Mouse (Mus musculus) kidney, adult 9 months (tissue): ENCODE results near the gene Serpinc1.
"Not testable (repeated sequence)": the region's sequence is repeated elsewhere in the genome, so short reads cannot be mapped to it uniquely, and the experiment has no call there.

ENCODE experiments used
- DNase-seq: peaks from one replicate; pipeline ENCODE4 v3.0.0; 2022

Serpinc1 gene

DNA sequence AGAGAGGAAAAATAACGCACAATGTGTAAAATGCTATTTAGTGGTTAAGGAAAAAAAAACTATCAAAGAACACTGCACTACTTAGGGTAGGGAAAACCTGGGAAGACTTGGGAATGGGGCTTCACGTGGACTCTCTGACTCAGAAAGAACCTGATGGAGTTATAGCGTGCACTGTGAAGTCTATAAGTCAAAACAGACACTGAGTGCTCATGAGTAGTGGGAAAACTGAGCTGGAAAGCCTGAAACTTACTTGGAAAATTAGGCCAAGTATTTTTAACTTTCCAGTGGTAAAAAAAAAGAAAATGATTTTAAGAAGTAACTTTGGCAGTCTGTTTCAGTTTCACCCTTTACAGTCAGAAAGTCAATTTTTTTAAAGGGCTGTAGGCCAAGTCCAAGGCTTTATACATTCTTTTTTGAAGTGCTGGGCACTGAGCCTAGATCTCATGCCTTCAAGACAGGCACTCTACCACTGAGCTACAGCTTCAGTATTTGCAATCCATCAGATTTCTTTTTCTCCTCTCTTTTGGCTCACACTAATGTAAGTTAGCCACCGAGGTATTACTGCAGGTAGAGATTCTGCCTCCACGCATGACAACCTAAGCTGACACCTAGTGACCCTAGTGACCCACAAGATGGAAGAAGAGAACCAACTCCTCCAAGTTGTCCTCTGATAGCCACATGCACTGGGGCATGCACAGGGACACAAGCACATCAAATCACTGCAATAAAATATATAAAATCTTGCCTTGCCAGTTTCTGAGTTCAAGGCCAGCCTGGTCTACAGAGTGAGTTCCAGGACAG is 47.2 kb downstream of the Serpinc1 start:
- DNase-seq = no peak

GRCm38 (mm10) chr1:161027196-161027595 is 48.8 kb downstream of the Serpinc1 start:
- DNase-seq = no peak

DNA sequence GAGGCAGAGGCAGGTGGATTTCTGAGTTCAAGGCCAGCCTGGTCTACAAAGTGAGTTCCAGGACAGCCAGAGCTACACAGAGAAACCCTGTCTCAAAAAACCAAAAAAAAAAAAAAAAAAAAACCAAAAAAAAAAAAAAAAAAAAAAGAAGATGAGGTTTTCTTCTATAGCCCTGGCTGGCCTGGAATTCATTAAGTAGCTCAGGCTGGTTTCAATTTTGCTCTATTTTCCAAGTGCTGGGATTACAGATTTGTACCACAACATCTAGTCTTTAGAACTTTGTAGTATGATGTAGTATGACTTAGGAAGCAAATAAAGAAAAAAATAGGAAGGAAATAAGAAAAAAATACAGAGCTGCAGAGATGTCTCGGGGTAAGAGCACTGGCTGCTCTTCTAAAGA is 50.0 kb downstream of the Serpinc1 start:
- not testable (repeated sequence) for DNase-seq

DNA sequence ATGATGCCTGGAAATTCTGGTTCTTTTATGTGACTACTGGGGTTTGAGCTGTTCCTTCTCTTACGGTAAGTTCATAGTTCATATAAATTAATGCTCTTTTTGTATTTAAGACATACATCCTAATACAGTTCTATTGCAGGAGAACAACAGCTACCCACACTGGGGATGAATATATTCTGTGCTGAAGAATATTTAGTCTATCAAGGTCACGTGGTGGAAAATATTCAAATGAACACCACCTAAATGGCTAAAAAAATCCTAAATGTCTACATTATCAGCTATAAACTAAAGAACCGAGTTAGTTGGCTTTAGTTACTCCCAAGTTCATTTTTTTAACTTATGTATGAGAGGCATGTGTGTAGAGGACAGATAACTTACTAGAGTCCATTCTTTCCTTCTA is 51.7 kb downstream of the Serpinc1 start:
- DNase-seq = no peak

DNA sequence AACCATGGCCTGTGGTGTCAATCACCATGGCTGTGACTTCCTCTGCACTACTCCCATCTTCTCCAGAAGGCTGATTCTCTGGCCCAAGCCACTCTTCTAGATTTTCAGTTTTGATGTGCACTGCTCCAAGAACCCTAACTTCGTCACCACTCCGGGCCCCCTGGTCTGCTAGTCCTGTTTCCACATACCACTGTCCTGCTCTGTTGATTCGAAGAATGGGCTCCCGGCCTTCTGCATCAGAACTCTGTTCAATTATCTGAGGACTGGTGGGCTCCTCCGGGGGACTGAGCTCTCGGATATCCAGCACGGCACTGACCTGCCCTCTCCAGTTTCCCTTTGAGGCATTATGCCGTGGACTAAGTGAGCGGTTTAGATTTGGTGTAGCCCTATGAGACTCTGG is 53.5 kb downstream of the Serpinc1 start:
- DNase-seq = no peak

- peak; percentile 34 for DNase-seq
These were observed 54.0 kb downstream of the Serpinc1 start for GRCm38 (mm10) chr1:161032345-161032744.

- peak; percentile 21 for DNase-seq
These were observed 55.6 kb downstream of the Serpinc1 start for GRCm38 (mm10) chr1:161033856-161034434.

DNA sequence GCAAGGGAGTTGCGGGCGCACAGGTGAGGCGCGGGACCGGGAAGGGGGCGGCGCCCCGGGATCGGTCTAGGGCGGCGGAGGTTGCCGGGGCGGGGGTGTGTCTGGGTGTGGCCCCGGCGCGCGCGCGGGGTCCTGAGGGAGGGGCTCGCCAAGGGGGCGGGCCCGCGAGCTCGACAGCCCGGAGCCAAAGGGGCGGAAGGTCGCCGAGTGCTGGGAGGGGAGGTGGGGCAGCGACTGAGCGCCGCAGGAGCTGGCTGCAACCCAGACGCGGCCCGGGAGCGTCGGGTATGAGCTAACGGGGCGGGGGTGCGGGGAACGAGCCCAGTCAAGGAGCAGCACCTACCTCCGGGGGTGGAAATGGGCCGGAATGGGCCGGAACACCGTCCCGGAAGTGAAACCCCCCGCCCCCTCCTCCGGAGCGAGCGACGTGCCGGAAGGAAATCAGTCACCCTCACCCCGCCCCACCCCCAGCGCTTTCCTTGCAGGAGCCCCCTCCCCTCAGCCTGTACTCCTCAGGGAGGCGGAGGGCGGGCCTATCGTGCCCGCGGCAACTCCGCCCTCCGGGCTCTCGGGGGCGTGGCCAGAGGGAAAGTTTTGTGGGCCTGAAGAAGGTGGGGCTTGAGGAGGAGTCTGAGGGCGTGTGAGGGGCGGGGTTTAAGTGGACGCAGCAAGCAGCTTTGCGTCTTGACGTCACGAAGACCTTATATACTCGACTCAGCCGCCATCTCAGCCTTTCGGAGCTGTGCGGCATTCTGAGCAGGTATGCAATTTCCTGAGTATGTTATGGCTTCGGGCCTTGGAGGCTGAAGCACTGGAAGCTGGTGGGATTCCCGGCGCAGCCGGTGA is 56.3 kb downstream of the Serpinc1 start, which contains the start of gene Zbtb37:
Zbtb37 (minus strand) TSS at position 415 of the 846 bp plus-strand sequence.
- peak; percentile 99 for DNase-seq

DNA sequence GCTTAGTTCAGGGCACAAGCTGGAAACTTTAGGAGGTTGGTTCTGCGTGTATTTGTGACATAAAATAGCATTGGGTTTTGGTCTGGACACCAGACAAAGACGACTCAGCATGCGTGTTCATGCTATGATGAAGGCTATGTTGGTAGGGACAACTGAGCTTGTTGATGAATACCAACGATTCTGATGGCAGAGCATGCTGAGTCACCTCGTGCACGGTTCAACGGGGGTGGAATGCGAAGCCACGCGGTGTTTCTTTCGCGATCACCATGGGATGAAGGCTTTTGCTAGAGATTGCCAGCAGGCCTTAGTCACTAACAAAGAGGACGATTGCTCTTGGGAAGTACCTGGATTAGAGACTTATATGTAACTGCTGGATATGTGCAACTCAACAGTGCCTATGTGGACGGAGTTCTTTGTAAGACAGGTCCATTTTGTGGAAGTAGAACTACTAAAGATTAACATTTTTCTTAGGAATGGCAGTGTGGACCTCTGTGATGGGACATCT is 56.9 kb downstream of the Serpinc1 start:
- no peak for DNase-seq

GRCm38 (mm10) chr1:161035786-161036404 is 57.5 kb downstream of the Serpinc1 start:
- DNase-seq = peak; percentile 45

GRCm38 (mm10) chr1:161036411-161036841 is 58.0 kb downstream of the Serpinc1 start:
- DNase-seq = peak; percentile 21

DNA sequence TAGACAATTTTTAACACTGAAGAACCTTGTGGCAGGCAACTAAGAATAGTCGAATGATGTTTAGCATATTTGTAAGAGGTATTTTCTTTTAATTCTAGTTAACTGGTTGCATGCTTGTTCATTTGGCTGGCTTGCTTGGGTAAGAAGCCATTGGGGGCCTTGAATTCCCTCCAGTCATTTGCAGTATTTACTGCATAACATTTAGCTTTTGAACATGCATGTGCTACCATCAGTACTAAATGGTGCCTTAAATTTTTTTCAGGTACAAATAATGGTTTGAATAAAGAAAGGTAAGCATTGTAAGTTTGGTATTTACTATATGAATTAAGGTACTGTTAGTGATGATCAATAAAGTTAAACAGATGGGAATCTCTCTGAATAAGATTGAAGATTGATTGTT is 58.6 kb downstream of the Serpinc1 start:
- DNase-seq = no peak

DNA sequence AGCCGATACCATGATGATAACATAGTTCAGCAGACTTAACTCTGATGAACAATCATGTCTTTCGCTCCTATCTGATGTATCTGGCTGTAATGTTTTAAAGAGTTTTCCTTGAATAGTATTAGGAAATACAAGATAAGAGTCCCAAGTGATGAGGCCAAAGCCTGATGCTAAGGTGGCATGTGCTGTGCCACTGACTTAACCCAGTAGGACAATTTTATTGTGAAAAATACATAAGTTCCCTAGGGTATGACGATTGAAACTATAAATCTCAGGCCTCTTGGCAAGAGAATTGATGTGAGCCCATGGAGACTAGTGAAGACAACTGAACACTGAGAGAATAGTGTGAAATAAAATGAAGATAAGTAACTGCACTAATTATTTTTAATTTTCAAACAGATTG is 59.2 kb downstream of the Serpinc1 start:
- DNase-seq = no peak

DNA sequence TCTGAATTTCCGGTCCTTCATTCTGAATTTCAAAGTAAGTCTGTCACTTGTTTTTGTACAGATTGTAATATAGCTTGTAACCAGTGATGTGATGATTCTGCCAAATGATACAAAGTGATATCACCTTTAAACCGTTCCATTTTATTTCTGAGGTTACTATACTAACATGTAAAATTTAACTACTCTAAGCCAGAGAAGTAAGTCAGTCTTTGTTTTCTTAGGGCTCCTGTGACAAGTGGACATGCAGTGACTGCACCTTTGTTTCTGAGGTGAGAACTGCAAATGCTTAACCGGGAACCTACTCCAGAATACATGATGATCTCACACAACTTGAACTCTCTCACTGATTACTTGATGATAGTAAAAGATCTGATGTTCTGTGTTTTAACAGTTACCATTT is 59.6 kb downstream of the Serpinc1 start:
- no peak for DNase-seq

- no peak for DNase-seq
These were observed 60.8 kb downstream of the Serpinc1 start for GRCm38 (mm10) chr1:161038968-161039721.

DNA sequence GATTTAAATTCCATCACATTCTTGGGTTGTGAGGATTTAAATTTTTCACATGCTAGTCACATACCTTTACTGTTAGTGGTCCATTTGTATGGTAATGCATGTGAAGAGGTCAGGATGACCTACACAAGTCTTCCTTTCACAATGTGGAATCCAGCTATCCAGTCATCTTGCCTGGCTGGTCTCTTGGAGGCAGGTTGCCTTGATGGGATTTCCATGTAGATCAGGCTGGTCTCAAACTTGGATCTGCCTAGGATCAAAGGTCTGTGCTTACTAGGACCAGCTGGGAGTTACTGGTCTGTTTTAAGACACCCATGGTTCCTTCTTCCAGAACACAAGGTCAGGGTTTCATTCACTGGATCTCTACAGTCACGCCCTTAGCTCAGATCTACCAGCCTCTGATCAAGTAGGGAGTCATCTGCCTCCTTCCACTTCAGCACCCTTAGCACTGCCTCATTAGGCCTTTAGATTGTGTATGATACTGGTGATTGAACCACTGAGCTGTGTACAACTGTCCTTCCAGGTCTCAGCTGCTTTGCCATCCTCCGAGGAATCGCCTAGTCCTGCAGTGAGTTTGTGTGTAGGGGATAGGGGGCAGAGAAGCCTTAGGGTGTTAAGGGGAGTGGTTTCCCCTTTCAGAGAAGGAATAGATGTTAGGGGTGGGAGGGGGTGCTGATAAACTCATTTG is 61.5 kb downstream of the Serpinc1 start:
- no peak for DNase-seq

DNA sequence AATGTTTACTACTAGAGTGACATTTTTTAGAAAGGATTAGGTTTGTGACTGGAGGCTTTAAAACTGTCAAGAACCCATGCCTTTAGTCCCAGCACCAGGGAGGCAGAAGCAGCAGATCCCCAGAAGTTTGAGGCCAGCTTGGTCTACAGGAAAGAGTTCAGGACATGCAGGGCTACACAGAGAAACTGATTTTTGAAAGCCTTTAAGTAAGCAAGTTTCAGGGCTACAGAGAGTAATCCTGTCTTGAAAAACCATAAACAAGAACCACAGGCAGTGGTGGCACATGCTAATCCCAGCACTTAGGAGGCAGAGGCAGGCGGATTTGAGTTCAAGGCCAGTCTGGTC is 62.0 kb downstream of the Serpinc1 start:
- no peak for DNase-seq

DNA sequence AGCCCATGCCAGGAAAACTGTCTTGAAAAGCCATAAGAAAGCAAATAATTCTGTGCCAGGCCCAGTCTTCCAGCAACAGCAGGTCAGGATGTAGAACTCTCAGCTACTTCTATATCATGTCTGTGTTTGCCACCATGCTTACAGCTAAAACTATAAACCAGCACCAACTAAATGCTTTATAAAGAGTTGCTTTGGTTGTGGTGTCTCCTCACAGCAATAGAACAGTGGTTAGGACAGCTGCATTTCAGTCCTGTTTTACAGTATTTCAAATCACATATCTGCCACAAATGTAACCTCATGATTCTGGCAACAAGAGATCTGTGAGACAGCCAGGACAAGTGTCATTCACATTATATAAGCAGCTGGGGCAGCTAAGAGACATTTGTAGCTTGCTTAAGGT is 62.5 kb downstream of the Serpinc1 start:
- DNase-seq = no peak

DNA sequence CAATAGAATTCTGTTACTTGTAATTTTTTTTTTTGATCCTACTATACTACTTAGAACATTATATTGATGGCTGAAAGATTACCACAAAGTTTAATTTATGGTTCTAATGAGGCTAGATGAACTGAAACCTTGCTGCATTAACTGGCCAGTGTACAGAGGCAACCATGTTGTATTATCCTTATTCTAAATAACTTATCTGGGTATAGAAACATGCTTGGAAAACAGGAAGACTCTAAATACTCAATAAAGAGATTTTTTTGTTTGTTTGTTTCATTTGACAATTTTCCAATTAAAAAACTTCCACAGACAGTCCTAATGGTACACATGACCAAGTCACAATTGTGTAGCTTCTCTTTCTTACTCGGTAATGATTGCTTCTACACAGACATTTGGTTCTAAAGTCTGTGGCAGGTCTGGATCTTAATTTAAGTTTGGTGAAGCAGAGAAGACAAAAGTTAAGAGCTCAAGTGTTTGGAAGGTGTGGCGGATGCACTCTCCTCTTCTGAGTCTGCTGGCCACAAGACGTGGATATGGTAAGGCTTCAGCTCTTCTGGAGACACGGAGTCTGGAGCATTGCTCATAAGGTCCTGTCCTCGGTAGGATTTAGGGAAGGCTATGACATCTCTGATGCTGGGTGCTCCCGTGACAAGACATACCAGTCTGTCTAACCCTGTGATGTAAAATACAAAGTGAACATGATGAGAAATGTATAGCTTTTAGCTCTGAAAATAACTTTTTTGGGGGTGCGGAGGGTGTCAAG is 63.1 kb downstream of the Serpinc1 start:
- DNase-seq = no peak

DNA sequence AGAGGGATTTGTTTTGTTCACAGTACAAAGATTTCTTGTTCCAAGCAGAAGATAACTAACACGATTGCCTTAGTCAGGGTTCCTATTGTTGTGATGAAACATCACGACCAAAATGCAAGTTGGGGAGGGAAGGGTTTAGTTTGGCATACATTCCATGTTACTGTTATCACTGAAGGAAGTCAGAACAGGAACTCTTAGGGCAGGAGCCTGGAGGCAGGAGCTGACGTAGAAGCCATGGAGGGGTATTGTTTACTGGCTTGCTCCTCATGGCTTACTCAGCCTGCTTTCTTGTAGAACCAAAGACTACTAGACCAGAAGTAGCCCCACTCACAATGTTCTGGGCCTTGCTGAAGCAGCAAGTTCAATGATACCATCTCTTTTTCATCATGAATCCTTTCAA is 68.6 kb downstream of the Serpinc1 start:
- no peak for DNase-seq
